Mouse (Mus musculus) naive thymus-derived CD4-positive, alpha-beta T cell, adult 5 months (primary cell): ENCODE results near the gene Gm10974. TPM values are rescaled to one million over a fixed set of nuclear protein-coding genes. Genes with fewer than 3 reads are reported as not detected.

Experiments used
- polyA plus RNA-seq: library from polyadenylated mRNA; unstranded; fragments of 100-300 nt; shearing (Covaris generic); gene quantifications from one replicate; pipeline ENCODE4 v1.2.1, GENCODE M21; 2017

The Gm10974 gene
- polyA plus RNA-seq: not detected

DNA sequence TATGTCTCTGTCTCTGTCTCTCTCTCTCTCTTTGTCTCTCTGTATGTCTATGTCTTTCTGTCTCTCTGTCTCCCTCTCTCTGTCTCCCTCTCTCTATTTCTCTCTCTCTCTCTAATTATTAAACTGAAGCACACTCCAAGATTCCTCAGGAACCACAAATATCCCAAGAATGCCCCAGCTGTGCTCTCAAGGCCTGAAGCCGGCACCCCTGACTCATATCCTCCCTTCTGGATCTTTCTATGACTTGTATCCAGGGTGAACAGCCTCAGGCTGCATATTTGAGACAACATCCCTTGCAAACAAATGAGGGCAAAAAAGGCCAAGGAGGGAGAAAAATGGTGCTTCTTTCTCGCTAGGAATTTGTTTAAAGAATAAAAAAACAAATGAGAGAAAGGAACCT is at the start of gene Gm10974:
Gene Gm10974 (plus strand): TSS at position 2 of the 400 bp plus-strand sequence.

DNA sequence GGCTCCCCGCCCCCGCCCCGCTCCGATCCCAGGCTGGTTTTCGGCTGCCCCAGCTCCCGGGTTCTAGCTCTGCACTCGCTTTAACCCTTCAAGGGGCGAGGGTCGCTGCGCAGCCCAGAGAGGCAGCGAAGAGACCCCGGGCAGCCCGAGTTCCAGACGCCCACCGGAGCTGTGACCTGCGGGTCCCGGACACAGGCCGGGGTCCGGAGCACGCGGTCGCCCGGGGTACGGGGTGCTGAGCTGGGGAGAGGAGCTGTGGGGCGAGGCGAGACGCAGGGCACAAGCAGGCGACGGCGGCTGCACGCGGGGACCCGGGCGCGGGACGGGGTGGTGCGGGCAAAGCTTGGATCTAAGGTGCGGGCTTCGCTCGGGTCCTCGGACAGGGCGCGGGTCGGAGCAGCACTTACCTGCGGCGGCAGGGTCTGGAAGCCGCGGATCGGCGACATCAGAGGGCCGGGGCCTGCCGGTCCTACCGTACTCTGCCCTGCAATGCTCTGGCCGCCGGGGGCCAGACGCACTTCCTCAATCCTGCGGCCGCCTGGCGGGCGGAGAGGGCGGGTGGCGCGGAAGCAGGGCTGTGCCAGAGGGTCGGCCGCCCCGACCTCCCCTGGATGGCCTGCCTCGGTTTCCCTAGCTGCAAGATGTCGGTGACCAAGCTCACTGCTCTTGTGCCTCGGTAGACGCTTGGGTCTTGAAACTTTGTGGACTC is 22.3 kb downstream of the Gm10974 start, which contains the start of gene Lrrk1:
Gene Lrrk1 (minus strand): TSS at position 538 of the 709 bp plus-strand sequence.

DNA sequence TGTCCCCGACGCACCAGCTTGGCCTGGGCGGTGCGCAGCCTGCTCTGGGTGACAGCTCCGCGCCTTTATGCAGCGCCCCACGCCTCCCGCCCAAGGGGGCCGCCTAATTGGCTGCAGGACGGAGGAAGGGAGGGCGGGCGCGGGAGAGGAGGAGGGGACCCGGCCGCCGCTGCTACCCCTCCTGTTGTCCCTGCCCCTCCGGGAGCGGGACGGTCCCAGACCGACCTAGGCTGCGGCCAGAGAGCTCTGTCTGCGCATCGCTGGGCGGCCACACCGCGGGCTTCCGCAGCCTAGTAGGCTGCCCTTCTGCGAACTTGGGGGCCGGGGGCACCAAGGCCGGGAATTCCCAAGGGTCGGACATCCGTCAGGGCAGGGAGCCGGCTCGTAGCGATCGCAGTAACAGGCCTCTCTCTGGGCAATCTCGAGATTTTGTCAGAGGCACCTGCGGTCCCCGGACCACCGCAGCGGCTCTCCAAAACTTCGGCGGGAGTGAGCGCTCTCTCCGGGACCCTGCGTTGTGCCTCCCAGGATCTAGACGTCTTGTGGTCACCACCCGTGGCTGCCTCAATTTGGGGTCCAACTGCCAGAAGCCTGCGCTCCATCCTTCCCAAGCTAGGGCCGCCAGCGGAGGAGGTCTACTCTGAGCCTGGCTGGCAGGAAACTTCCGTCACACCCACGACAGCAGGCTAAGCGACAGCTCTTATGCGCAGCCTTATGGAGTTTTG is 61.9 kb downstream of the Gm10974 start, which contains the start of gene Aldh1a3:
Gene Aldh1a3 (minus strand): TSS at position 81 of the 725 bp plus-strand sequence.

Other genes starting within 250 kb of the Gm10974 start
- gene Lrrk1, start 22.4 kb downstream of the Gm10974 start, polyA plus RNA-seq: not detected
- gene Aldh1a3, start 61.6 kb downstream of the Gm10974 start, polyA plus RNA-seq: not detected